Mouse (Mus musculus): ENCODE results near the gene Vav3.

Gene Vav3

DNA sequence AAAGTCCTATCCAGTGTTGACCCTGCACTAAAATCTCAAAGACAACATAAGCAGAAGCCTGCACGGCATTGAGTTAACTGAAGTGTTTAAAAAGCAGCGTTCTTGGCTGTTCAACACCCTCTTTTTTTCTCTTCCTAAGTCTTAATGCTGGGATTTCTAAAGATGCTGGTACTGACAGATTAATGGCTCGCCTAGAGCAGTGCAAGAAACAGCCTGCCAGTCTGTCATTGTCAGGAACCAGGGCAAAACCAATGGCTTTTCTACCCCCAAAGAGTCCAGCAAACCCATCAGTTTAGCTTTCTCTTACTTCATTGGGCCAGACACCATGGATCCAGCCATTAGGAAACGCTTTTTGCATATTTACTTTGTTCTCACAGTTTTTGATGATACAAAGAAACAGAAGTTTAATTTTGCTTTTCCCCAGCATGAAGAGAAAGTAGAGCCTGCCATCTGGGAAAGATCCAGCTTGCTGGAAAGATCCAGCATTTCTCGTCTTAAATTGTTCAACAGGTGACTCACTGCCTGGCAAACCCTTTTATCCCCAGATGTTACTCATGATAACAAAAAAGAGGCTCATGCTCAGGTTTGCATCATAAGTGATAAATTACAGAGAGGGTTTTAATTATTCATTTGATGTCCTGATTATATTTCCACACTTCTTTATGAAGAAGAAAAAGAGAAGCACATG, 343.3 kb downstream of the Vav3 start:
- no peak for DNase-seq (ENCODE audit: low spot score)

DNA sequence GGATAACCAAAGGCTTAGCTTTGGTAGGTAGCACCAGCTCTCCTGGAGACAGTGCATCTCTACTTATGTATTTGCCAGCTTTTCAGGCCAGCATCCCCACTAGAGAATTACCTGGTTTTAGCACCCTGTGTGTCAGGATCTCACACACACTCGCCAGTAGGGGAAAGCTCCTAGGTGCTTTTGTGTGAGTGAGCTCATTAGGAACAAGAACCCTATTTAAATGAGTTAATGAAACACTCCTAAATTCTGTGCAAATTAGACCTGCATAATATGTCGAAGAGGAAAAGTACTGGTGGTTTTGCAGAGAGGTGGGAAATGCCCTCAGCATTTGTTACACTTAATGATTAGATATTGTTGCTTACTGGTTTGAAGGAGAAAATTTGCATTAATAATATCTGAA, 350.1 kb downstream of the Vav3 start:
- DNase-seq (ENCODE audit: low spot score): no peak

DNA sequence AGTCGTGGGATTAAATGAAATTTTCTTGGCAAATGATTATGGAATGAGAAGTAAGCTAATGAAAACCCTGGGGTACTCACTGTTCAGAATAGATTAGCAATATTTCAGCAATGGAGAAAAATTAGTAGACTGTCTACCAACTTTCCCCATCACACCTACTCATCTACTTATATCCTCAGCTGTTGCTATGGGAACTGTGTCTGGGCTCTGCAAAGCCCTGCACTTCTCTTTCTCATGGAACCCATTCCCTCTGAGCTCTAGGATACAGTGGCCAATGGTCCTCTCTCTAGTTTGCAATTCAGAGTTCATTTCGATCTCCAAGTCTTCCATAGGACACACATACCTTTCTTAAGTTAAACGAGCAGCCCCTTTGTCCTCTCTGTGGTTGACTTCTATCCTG, 352.2 kb downstream of the Vav3 start:
- no peak for DNase-seq (ENCODE audit: low spot score)

DNA sequence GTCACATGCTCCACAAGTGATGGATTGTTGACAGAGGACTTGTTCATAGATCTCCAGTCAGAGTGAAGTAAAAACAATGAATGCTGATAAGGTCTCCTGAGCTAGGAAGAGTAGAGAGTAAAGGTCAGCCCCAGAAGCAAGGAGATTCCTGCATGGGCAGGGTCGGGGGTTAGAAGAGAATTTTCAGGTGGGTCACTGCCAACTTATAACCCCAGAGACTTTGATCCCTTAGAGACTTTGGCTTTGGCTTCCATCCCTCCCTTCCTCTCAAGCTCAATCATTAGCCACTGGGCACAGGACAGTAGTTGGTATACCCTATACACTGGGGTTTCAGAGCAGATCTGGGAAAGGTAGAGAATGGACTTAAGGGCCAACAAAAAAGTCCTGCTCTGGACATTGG, 360.8 kb downstream of the Vav3 start:
- DNase-seq (ENCODE audit: low spot score): no peak

DNA sequence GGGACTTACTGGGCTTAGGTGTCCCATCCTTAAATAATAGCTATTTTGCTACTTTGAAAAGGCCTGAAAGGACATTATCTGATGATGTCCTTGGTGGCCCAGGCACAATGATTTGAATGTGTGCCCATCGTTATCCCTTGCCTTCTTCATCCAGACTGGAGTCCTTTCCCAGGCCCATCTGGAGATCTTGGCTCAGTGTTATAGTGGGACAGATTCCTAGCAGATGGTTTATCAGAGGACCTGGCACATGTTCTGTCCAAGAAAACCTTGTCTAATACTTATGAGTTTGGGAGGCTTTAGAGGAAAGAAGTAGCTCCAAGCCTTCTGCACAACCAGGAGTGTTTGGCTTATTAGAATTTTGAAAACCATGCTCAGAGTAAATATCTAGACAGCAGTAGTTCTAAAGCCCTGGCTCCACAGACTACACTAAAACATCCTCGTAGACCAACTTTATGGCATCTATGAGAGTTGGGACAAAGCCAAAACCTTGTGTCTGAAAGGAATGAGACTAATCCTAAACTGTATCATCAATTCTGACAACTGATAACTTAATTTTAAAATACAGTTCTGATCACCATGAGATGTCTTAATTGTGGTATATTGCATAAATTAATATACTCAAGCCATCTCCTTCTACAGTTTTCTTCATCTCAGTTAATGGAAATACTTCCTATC, 367.5 kb downstream of the Vav3 start:
- DNase-seq (ENCODE audit: low spot score): no peak

DNA sequence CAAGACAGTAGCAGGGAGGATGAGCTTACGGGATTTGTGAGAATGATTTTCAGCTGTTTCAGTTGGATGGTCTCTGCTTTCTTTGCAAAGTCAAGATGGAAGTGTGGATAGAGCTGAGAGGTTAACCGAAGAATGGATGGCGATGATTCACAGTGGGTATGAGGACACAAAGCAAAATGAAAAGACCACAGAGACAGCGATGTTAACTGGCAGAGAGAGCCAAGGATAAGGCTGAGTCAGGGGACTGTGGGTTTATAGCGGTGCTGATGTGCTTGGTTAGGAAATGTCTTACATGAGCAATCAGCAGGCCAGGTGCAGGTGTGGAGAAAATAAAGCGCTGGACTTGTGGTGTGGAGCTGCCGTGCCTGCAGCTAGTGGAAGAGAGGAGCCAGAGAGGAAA, 371.3 kb downstream of the Vav3 start:
- DNase-seq (ENCODE audit: low spot score): no peak

DNA sequence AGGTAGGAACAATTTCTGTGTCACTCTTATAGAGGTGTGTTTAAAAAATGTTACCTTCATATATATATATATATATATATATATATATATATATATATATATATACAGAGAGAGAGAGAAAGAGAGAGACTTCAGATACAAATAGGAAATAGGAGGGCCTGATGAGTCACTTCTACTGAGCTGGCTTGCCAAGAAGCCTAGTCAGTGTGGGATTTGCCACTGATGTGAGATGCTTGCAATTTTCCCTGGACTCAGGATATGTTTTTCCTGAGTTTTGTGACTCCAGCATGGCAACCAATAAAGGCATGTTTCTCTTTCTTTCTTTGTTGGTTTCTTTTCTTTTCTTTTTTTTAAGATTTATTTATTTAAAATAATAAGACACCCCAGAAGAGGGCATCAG, 374.0 kb downstream of the Vav3 start:
- no peak for DNase-seq (ENCODE audit: low spot score)

DNA sequence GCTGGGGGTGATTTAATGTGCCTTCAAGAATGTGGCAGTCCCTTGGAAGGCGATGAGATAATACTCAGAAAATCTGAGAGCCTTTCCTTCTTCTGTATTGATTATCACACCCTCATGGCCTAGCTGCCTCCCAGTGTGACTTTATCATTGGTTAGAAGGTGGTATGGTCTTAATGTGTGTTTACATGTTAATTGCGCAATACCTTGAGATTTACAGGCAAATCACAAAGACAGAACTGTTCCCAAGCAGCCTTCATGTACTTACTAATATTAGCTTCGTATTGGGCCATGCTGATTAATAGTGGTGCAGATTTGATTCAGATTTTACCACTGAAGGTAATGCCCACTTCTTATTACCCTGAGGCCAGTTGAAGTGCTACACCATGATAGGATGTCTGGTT, 381.3 kb downstream of the Vav3 start:
- no peak for DNase-seq (ENCODE audit: low spot score)

DNA sequence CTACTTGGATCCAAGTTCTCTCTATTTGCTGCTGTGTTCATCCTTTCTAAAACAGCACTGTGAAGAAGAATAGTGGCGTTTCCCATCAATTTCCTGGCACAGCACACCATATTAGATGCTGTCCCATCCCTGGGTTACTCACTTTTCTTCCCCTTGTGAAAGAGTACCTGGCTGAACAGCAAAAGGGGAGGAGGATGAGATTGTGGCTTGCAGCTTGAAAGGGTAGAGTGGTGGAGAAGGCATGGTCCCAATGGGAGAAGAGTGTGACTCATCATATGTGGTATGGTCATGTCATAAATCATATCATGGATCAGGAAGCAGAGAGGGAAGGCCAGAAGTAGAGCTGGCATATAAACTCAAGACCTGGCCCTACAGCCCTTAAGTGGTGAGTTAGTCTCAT, 386.3 kb downstream of the Vav3 start:
- DNase-seq (ENCODE audit: low spot score): no peak

DNA sequence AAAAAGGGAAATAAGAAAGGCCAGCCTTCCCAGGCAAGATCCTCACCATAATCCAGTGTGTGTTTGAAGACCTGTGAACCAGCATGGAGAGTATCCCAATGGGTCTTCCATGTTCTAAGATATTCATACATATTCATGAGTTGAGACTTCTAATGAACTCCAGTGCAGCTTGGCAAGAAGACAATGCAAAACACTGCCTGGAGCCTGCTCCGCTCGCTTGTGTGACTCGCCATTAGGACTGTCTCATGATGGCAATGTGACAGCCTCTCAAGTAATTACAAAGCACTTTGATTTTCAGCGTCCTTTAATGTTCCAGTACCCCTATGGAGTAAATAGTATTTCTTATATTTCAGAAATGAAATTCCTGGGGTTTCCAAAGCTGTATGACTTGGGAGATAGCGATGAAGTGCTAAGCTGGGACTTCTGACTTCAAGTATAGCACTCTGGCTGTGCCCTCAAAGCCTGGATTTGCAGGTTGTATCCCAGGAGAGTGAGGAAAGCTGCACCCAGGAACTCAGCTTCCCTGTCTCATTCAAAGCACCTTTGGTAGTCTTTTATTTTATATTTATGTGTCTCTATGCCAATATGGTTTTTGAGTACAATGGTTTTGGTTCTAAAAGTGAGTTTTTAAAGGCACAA, 391.3 kb downstream of the Vav3 start:
- DNase-seq (ENCODE audit: low spot score): no peak

DNA sequence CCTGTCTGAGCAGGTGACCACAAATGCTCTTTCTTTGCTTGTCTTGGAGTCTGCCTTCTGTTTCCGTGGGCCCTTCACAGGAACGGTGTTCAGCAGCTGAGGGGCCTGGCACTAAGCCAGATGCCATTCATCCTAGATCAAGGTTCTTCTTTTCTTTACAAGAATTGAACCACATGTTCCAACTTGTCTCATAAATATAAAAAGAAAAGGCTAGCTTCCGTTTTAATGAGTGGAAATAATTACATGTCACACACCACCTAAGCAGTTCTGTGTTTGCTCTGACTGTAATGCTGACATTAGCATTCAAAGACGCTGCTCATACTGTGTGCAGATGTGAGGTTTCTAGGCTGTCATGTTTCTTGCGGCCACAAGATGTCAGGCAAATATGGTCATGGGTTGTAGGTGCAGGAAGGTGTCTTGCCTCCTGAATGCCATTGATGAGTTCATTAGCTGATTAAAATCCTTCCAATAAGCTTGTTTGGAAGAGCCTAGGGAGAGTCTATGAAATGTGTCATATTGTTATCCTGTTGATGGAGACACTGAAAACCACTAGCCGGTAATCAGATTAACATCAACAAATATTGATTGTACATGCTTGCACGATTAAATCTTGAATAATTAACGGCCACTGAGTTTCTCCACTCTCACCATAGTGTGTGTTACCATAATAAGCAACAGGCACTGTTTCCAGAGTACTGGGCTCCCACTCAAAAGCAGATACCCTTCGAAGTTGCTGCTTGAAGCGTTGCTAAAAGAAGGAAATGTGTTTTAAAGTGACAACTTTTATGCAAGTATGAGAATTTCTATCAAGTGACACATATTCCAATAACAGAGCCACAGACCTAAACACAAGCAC, 392.1 kb downstream of the Vav3 start:
- DNase-seq (ENCODE audit: low spot score): no peak
